Mouse (Mus musculus) midbrain, embryonic 14.5 days (tissue): ENCODE data around the gene Oaf. TPM values are rescaled to one million over a fixed set of nuclear protein-coding genes. Genes with fewer than 3 reads are reported as not detected.
A peak's percentile ranks its signal among the peaks of the same experiment; 100 is the strongest.

Source experiments
- ATAC-seq: fragments of 200-750 bp; cut with Nextera tagmentation; 2 replicates; pipeline ENCODE4 v1.8.0; 2017; ENCODE audit warnings: moderate number of reproducible peaks, moderate library complexity; ENCODE audit not compliant: low FRiP score, low TSS enrichment
- DNase-seq: peaks from one replicate; pipeline ENCODE4 v3.0.0-alpha.2; 2015
- H3K27ac ChIP-seq: fragments of 300-500 bp; sonication (generic); replicated peaks from 2 replicates; pipeline ENCODE4 v1.5.1; 2014; ENCODE audit warnings: mild to moderate bottlenecking, low read depth, low read length, moderate library complexity
- H3K27me3 ChIP-seq: fragments of 300-500 bp; sonication (generic); 2 replicates; pipeline ENCODE4 v1.6.1; 2014; ENCODE audit warnings: low read length, control low read depth, mixed read lengths; ENCODE audit not compliant: control insufficient read depth, insufficient read depth
- H3K36me3 ChIP-seq: fragments of 300-500 bp; sonication (generic); 2 replicates; pipeline ENCODE4 v1.6.1; 2014; ENCODE audit warnings: low read length, control low read depth; ENCODE audit not compliant: control insufficient read depth, insufficient read depth
- H3K4me1 ChIP-seq: fragments of 300-500 bp; sonication (generic); 2 replicates; pipeline ENCODE4 v1.6.1; 2014; ENCODE audit warnings: mild to moderate bottlenecking, antibody characterized with exemption, low read length, control low read depth; ENCODE audit not compliant: control insufficient read depth, insufficient read depth
- H3K4me2 ChIP-seq: fragments of 300-500 bp; sonication (generic); 2 replicates; pipeline ENCODE4 v1.6.1; 2014; ENCODE audit warnings: mild to moderate bottlenecking, low read length, moderate library complexity
- H3K4me3 ChIP-seq: fragments of 300-500 bp; sonication (generic); replicated peaks from 2 replicates; pipeline ENCODE4 v1.5.1; 2014; ENCODE audit warnings: low read depth, low read length
- H3K9ac ChIP-seq: fragments of 300-500 bp; sonication (generic); replicated peaks from 2 replicates; pipeline ENCODE4 v1.6.1; 2014; ENCODE audit warnings: mild to moderate bottlenecking, low read length, moderate library complexity
- H3K9me3 ChIP-seq: fragments of 300-500 bp; sonication (generic); 2 replicates; pipeline ENCODE4 v1.6.1; 2016; ENCODE audit warnings: low read length, control low read depth, mixed read lengths; ENCODE audit not compliant: control insufficient read depth
- WGBS: fragments of 180-500 bp; shearing (Covaris S2); extraction: QIAGEN DNeasy Blood & Tissue Kit; methylation state at CpG from one replicate; pipeline ENCODE4 v1.1.7; 2014; 5-methylcytosine and 5-hydroxymethylcytosine counted together
- polyA plus RNA-seq: library from polyadenylated mRNA; unstranded; fragments of >200 nt; fragmentation: Nextera tagmentation; extraction: Ambion mirVana; gene quantifications from 2 replicates; pipeline ENCODE4 v1.2.1, GENCODE M21; 2014

The Oaf gene
- polyA plus RNA-seq, 1 experiment from 2014 or later = 7.9 TPM

- Histone ChIP-seq H3K4me1 (peaks cover 12% of the 10 kb centered on the region; the same call in 1 of the 2 replicates), H3K4me2 (peak overlapping the region; percentile 71), H3K9ac (peak overlapping the region; percentile 43), H3K9me3 (no peaks in the 10 kb centered on the region), H3K4me3 (peak overlapping the region; percentile 45), H3K27ac (no peak overlapping the region), H3K36me3 (no peaks in the 10 kb centered on the region), H3K27me3 (peaks cover 35% of the 10 kb centered on the region)
- DNase-seq (peak; percentile 49), ATAC-seq (no peak)
- 1% methylated on average over 51 of the region's 51 CpGs for WGBS
These were observed 823 bp downstream of the Oaf start for GRCm38 (mm10) chr9:43238631-43239545.

DNA sequence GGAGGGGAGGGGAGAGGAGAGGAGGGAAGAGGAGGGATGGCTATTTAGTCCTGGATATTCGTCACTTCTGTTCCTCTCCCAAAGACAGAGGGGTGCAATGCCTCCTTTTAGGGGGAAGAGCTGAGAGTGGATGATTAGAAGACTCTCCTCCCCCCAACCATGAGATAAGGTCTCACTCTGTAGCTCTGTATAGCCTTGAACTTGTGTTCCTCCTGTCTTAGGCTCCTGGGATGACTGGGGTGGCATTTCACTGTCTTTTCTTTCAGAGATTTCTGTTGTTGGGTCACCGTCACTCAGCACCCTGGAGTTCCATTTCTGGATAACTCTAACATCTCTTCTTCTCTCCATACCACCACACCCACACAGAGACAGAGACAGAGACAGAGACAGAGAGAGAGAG lies 1.5 kb downstream of the Oaf start:
- H3K9me3 ChIP-seq = no peaks in the 10 kb centered on the region
- DNase-seq = no peak
- H3K27me3 ChIP-seq = peaks cover 35% of the 10 kb centered on the region
- H3K4me1 ChIP-seq = peaks cover 12% of the 10 kb centered on the region; the same call in 1 of the 2 replicates
- H3K27ac ChIP-seq = no peak overlapping the region
- no peaks in the 10 kb centered on the region for H3K36me3 ChIP-seq
- no peak overlapping the region for H3K4me2 ChIP-seq
- H3K9ac ChIP-seq = no peak overlapping the region
- ATAC-seq = no peak
- 64% methylated on average over 2 of the region's 2 CpGs for WGBS
- no peak overlapping the region for H3K4me3 ChIP-seq

GRCm38 (mm10) chr9:43237111-43237775 lies 2.5 kb downstream of the Oaf start:
- 56% methylated on average over 7 of the region's 7 CpGs for WGBS
- no peak for ATAC-seq

GRCm38 (mm10) chr9:43236576-43236975 lies 3.1 kb downstream of the Oaf start:
- Histone ChIP-seq H3K9ac (no peak overlapping the region), H3K27ac (no peak overlapping the region), H3K4me3 (no peak overlapping the region), H3K4me1 (peaks cover 12% of the 10 kb centered on the region; the same call in 1 of the 2 replicates), H3K36me3 (no peaks in the 10 kb centered on the region), H3K27me3 (peaks cover 35% of the 10 kb centered on the region), H3K9me3 (no peaks in the 10 kb centered on the region), H3K4me2 (no peak overlapping the region)
- ATAC-seq (no peak), DNase-seq (no peak)
- WGBS = 92% methylated on average over 7 of the region's 7 CpGs

More at GRCm38 (mm10) chr9:43237111-43237775, 2.5 kb downstream of the Oaf start:
- H3K4me3 ChIP-seq = no peak overlapping the region
- peaks cover 12% of the 10 kb centered on the region; the same call in 1 of the 2 replicates for H3K4me1 ChIP-seq
- no peaks in the 10 kb centered on the region for H3K36me3 ChIP-seq
- H3K4me2 ChIP-seq = no peak overlapping the region
- peaks cover 35% of the 10 kb centered on the region for H3K27me3 ChIP-seq
- no peak overlapping the region for H3K9ac ChIP-seq
- no peak overlapping the region for H3K27ac ChIP-seq
- H3K9me3 ChIP-seq = no peaks in the 10 kb centered on the region
- no peak for DNase-seq

- Histone ChIP-seq H3K9me3 (no peaks in the 10 kb centered on the region), H3K27me3 (peaks cover 35% of the 10 kb centered on the region), H3K36me3 (no peaks in the 10 kb centered on the region), H3K4me2 (no peak overlapping the region), H3K4me3 (no peak overlapping the region), H3K27ac (no peak overlapping the region), H3K4me1 (peaks cover 12% of the 10 kb centered on the region; the same call in 1 of the 2 replicates), H3K9ac (no peak overlapping the region)
- WGBS = 94% methylated on average over 1 of the region's 1 CpGs
- ATAC-seq = no peak
- DNase-seq = no peak
These were observed 3.6 kb downstream of the Oaf start for GRCm38 (mm10) chr9:43236106-43236505.

GRCm38 (mm10) chr9:43235336-43235735 lies 4.4 kb downstream of the Oaf start:
- peaks cover 10% of the 10 kb centered on the region; the same call in 1 of the 2 replicates for H3K4me1 ChIP-seq
- H3K27ac ChIP-seq = no peak overlapping the region
- no peak overlapping the region for H3K9ac ChIP-seq
- ATAC-seq = no peak
- H3K4me2 ChIP-seq = no peak overlapping the region
- no peaks in the 10 kb centered on the region for H3K36me3 ChIP-seq
- no peak for DNase-seq
- peaks cover 31% of the 10 kb centered on the region for H3K27me3 ChIP-seq
- WGBS = 85% methylated on average over 6 of the region's 6 CpGs
- no peak overlapping the region for H3K4me3 ChIP-seq
- no peaks in the 10 kb centered on the region for H3K9me3 ChIP-seq

DNA sequence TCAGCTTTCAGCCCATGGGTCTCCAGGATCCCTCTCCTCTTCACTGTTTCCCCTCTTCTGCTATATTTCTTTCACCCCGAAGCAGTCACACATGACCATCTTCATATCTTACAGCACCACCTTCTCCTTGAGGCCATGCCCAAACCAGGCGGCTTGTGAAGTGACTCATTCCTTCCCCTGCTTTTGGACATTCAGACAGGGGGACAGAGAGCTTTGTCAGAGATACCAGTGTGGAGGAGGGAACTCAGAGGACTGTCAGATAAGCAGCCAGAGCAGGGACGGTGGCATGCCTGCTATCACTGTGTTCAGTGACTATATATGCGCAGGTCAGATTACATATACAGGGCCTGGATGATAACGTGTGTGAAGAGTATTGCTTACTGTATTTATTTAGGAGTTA lies 5.2 kb downstream of the Oaf start:
- Histone ChIP-seq H3K9me3 (no peaks in the 10 kb centered on the region), H3K36me3 (no peaks in the 10 kb centered on the region), H3K4me3 (no peak overlapping the region), H3K9ac (no peak overlapping the region), H3K4me2 (no peak overlapping the region), H3K27ac (no peak overlapping the region), H3K27me3 (peaks cover 25% of the 10 kb centered on the region), H3K4me1 (0 out of 2 replicates have a peak, but pooled peaks cover 3% of the 10 kb centered on the region)
- 82% methylated on average over 5 of the region's 5 CpGs for WGBS
- ATAC-seq (no peak), DNase-seq (no peak)

DNA sequence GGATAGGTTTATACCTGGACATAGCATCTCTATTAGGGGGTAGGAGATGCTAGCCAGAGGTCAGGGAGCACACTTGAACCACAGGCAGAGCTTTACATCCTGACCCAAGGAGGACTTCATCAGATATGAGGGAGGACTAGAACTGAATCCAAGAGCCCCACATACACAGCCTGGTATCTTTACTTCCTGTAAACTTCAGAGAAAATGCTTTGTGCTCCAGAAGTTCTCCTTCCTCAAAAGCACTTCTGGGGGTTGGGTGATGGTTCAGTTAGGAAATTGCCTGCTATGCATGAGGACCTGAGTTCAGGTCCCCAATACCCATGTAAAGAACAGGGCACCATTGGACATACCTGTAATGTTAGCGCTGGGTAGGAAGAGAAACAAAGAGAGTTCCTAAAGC lies 6.2 kb downstream of the Oaf start:
- Histone ChIP-seq H3K4me3 (no peak overlapping the region), H3K4me2 (no peak overlapping the region), H3K9me3 (no peaks in the 10 kb centered on the region), H3K9ac (no peak overlapping the region), H3K27me3 (peaks cover 15% of the 10 kb centered on the region), H3K4me1 (no peaks in the 10 kb centered on the region), H3K27ac (no peak overlapping the region), H3K36me3 (no peaks in the 10 kb centered on the region)
- DNase-seq (no peak), ATAC-seq (no peak)
- WGBS = 100% methylated on average over 1 of the region's 1 CpGs
